Mouse (Mus musculus) G1E (cell line): ENCODE data around the gene Olfr204.

Source experiments
- CTCF ChIP-seq: IDR thresholded peaks from 2 replicates; pipeline ENCODE4 v1.5.1; 2012; ENCODE audit warnings: low read depth, low read length, inconsistent platforms, mixed read lengths
- GATA1 ChIP-seq: IDR thresholded peaks from 2 replicates; pipeline ENCODE4 v1.6.1; 2012; ENCODE audit warnings: borderline replicate concordance, low read length, inconsistent platforms, mixed read lengths
- GATA2 ChIP-seq: IDR thresholded peaks from 2 replicates; pipeline ENCODE4 v1.6.1; 2012; ENCODE audit warnings: low read depth, low read length, inconsistent platforms, borderline replicate concordance
- POLR2AphosphoS5 ChIP-seq: IDR thresholded peaks from 2 replicates; pipeline ENCODE4 v1.6.1; 2012; ENCODE audit warnings: low read depth, low read length, inconsistent platforms; ENCODE audit not compliant: insufficient replicate concordance
- TAL1 ChIP-seq: conservative IDR thresholded peaks from 2 replicates; pipeline ENCODE4 v1.6.1; 2012; ENCODE audit warnings: low read depth, low read length, inconsistent platforms, mixed read lengths

DNA sequence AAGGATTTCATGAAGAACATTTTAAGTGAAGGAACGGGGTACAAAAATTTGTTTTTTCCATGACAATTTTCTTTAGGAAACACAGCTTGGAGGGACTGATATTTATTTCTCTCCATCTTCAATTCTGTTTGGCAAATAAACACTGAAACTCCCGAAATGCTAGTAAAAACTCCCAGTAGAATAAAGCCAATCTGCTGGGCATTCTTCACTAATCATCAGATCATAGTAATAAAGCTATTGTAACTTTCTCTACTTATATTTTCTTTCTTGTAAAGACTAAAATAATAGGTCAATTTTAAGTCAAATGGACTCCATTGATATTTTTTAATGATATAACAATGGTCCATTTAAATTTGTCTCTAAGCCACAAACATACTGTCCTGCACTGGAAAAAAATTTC lies 45.8 kb upstream of the Olfr204 start, which contains the start of gene Olfr209:
- TF ChIP-seq CTCF (no peak), TAL1 (no peak), POLR2AphosphoS5 (no peak), GATA1 (no peak), GATA2 (no peak)
